ENCODE assay signal across 28 mouse cellular contexts in the genomic region with DNA sequence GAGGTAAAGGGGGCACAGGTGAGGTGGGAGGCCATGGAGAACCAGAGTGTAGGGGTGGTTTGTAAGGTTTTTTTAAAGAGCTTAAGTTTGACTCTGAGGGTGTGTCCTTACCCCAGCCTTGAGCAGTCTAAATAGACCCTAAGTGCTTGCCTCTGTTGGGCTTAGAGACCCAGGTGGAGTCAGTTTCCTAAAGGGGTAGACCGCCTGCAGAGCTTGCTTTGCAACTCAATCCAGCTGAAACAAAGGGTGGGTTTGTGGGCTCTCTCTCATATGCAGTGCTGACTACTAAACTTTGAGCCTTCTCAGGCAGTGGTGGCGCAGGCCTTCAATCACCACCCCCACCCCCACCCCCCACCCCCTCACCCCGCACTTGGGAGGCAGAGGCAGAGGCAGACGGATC. TPM values are rescaled to one million over a fixed set of nuclear protein-coding genes. Genes with fewer than 3 reads are reported as not detected.
"Had no signal": no experiment of that assay in that cellular context is flagged by ENCODE, and none has a peak within 500 bp of the region (broad histone marks: within the 10 kb centered on the region; RNA-seq: fewer than 3 reads in every experiment).

No protein-coding gene starts in this region.

- H3K9ac ChIP-seq: heart, embryonic 12.5 days; hindbrain, embryonic 13.5 days; hindbrain, embryonic 15.5 days; kidney, embryonic 15.5 days; limb, embryonic 12.5 days; liver, embryonic 13.5 days; liver, embryonic 15.5 days; liver, postnatal 0 days had no signal

- DNase-seq: gastrocnemius, adult 2 months; gastrocnemius, postnatal 10 days; gastrocnemius, postnatal 36 days; heart, adult 11 months; heart, postnatal 14 days; heart, postnatal 36 days; kidney, adult 11 months; kidney, adult 2 months; kidney, adult 9 months; kidney, postnatal 14 days; kidney, postnatal 36 days; layer of hippocampus, adult 9-11 months; layer of hippocampus, postnatal 36 days; liver; liver, embryonic 13.5 days; liver, postnatal 0 days had no signal

- H3K36me3 ChIP-seq: heart, embryonic 10.5 days; heart, embryonic 12.5 days; hindbrain, embryonic 13.5 days; hindbrain, embryonic 15.5 days; kidney, embryonic 15.5 days; limb, embryonic 10.5 days; limb, embryonic 12.5 days; liver, embryonic 13.5 days; liver, embryonic 15.5 days had no signal

- H3K27me3 ChIP-seq: heart, embryonic 12.5 days; hindbrain, embryonic 13.5 days; hindbrain, embryonic 15.5 days; kidney, embryonic 15.5 days; limb, embryonic 12.5 days; liver, embryonic 13.5 days; liver, embryonic 15.5 days had no signal

- ATAC-seq: hindbrain, postnatal 0 days; intestine, embryonic 16.5 days; liver, postnatal 0 days had no signal

- H3K4me1 ChIP-seq: heart, embryonic 10.5 days; heart, embryonic 12.5 days; hindbrain, embryonic 13.5 days; hindbrain, embryonic 15.5 days; kidney, embryonic 15.5 days; limb, embryonic 10.5 days; limb, embryonic 12.5 days; liver, embryonic 13.5 days; liver, embryonic 15.5 days had no signal

- H3K27ac ChIP-seq: gastrocnemius, adult 2 months; heart, embryonic 10.5 days; hindbrain, embryonic 13.5 days; hindbrain, embryonic 15.5 days; hindbrain, postnatal 0 days; kidney, embryonic 15.5 days; kidney, postnatal 0 days; limb, embryonic 10.5 days; limb, embryonic 12.5 days; liver, embryonic 13.5 days; liver, embryonic 15.5 days had no signal

- H3K4me3 ChIP-seq: gastrocnemius, adult 2 months; heart, embryonic 10.5 days; heart, embryonic 12.5 days; hindbrain, embryonic 13.5 days; hindbrain, embryonic 15.5 days; kidney, embryonic 15.5 days; limb, embryonic 10.5 days; limb, embryonic 12.5 days; liver, embryonic 13.5 days; liver, embryonic 15.5 days had no signal

RNA-seq across cellular contexts. Expression of a gene that starts 11.8 kb away (rescaled TPM):
- total RNA-seq: hematopoietic stem cell, adult 5-6 weeks had no signal
